Mouse (Mus musculus): ENCODE data around the gene Pdia3. TPM values are rescaled to one million over a fixed set of nuclear protein-coding genes. Genes with fewer than 3 reads are reported as not detected.
A peak's percentile ranks its signal among the peaks of the same experiment; 100 is the strongest.

Pdia3 gene
- total RNA-seq, 2 experiments from 2014 or later, result 170 to 193 TPM

- DNase-seq (ENCODE audit: low spot score in 2 of 2), result no peak
- no peak overlapping the region for H3K27ac ChIP-seq
- no peak for TF ChIP-seq CTCF (conservative IDR thresholded peaks at IDR 0.05)
- H3K4me3 ChIP-seq, result no peak overlapping the region; the same call in 1 of the 2 replicates
Observed at GRCm38 (mm10) chr2:121416356-121416755, 2.8 kb downstream of the Pdia3 start.

GRCm38 (mm10) chr2:121418476-121418875 is 4.9 kb downstream of the Pdia3 start:
- Histone ChIP-seq H3K4me3 (no peak overlapping the region), H3K27ac (no peak overlapping the region)
- no peak for TF ChIP-seq CTCF (conservative IDR thresholded peaks at IDR 0.05)
- DNase-seq (ENCODE audit: low spot score in 2 of 2), result no peak

- no peak overlapping the region for H3K27ac ChIP-seq
- no peak for DNase-seq (ENCODE audit: low spot score in 2 of 2)
- H3K4me3 ChIP-seq, result no peak overlapping the region
- TF ChIP-seq CTCF (conservative IDR thresholded peaks at IDR 0.05), result no peak
Observed at GRCm38 (mm10) chr2:121423166-121423565, 9.6 kb downstream of the Pdia3 start.

GRCm38 (mm10) chr2:121425890-121426289 is 12.3 kb downstream of the Pdia3 start:
- no peak for DNase-seq (ENCODE audit: low spot score in 2 of 2)
- no peak overlapping the region for H3K4me3 ChIP-seq
- no peak overlapping the region for H3K27ac ChIP-seq
- TF ChIP-seq CTCF (conservative IDR thresholded peaks at IDR 0.05), result no peak

DNA sequence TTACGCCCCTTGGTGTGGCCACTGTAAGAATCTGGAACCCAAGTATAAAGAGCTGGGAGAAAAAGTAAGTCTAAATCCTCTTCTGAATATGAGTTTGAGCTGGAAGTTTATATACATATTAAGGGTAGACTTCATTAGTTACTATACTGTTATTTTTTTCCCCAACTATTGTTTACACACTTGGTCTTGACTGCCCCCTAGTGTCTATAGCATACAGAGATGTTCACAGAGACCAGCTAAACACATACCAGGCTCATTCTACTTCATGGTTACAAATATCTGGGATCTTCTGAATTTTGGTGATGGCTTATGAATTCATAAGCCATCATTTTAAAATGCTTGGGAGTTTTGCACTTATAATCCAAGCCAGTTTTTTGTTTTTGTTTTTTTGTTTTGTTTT is 21.3 kb downstream of the Pdia3 start:
- no peak overlapping the region for H3K27ac ChIP-seq
- peak; percentile 81 for TF ChIP-seq CTCF (conservative IDR thresholded peaks at IDR 0.05)
- no peak overlapping the region for H3K4me3 ChIP-seq
- DNase-seq (ENCODE audit: low spot score in 2 of 2), result no peak

DNA sequence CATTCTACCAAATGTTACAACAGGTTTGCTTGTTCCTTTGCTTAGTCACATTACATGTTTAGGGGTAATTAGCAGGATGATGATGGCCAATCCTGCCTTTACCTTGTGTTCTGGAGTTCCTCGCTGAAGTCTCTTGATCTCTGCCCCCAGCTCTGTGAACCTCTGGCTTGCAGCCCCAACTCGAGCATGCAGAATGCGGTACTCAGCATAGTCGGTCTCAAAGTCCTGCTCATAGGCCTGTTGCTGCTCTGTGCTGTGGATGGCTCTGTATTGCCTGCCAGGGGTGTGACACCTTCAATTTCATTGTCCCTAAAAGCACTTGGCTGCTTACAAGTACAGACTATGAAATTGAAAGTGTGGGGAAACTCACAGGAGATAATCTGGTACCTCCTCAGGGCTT is 26.2 kb downstream of the Pdia3 start:
- Histone ChIP-seq H3K4me3 (no peak overlapping the region), H3K27ac (no peak overlapping the region)
- TF ChIP-seq CTCF (conservative IDR thresholded peaks at IDR 0.05), result no peak
- DNase-seq (ENCODE audit: low spot score in 2 of 2), result no peak

DNA sequence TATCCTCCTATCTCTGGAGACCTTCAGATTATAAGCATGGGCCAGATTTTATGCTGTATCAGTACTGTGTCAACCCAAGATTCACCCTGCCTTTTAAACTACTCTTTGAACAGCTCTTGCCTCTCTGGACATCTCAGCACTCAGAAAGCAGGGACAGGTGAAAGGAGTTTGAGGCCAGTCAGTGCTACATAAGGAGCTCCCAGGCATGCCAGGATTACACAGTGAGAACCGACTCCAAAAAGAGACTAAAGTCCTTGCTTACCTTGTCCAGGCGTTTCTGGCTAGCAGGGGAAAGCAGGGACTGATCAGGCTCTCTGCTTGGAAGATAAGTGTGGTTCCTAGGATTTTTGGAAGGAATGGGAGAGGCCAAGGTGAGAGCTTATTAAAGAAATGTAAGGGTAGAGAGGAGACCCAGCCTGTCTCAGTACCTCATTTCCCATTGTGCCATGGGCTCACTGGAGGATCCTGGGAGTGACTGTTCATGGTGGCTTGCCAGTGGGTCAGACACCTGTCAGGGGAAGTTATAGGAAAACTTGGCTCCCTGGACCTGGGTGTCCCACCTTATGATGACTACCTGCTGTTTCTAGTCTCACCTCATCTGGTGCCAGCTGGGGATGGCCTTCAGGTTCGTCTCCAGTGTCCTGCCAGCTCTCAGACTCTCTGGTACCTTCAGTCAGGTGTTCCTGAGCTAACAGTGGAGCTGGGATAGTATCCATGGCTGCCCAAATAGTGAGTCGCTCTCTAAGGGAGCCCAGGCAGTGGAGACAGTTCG is 27.4 kb downstream of the Pdia3 start:
- DNase-seq (ENCODE audit: low spot score in 2 of 2), result no peak
- H3K27ac ChIP-seq, result no peak overlapping the region
- TF ChIP-seq CTCF (conservative IDR thresholded peaks at IDR 0.05), result no peak
- no peak overlapping the region for H3K4me3 ChIP-seq

DNA sequence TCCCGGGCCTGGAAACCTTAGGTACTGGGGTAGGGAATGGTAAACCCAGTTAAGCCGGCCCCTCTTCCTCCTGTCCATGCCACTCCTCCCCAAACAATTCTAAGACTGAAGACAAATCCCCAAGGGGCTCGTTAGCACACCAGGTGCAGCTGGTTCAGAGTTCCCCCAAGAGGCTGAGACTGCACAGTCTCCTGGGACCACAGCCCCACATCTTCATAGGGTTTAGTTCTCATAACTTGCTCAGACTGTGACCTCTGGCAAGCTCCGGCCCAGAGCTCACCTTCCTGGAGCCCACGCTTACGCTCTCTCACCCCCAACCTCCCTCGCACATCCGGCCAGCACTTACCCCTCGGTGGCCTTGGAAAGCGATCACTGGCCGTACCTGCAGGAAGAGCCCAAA is 28.2 kb downstream of the Pdia3 start:
- TF ChIP-seq CTCF (conservative IDR thresholded peaks at IDR 0.05), result no peak
- DNase-seq (ENCODE audit: low spot score in 2 of 2), result no peak
- Histone ChIP-seq H3K4me3 (peak overlapping the region; percentile 50; the same call in 1 of the 2 replicates), H3K27ac (no peak overlapping the region)

GRCm38 (mm10) chr2:121442259-121443067 is 28.9 kb downstream of the Pdia3 start:
- H3K4me3 ChIP-seq, result peak overlapping the region; percentile 50
- H3K27ac ChIP-seq, result no peak overlapping the region
- no peak for TF ChIP-seq CTCF (conservative IDR thresholded peaks at IDR 0.05)
- DNase-seq (ENCODE audit: low spot score in 2 of 2), result no peak

- Histone ChIP-seq H3K4me3 (peak overlapping the region; percentile 50), H3K27ac (no peak overlapping the region)
- DNase-seq (ENCODE audit: low spot score in 2 of 2), result no peak
- no peak for TF ChIP-seq CTCF (conservative IDR thresholded peaks at IDR 0.05)
Observed at GRCm38 (mm10) chr2:121443068-121443349, 29.4 kb downstream of the Pdia3 start.

DNA sequence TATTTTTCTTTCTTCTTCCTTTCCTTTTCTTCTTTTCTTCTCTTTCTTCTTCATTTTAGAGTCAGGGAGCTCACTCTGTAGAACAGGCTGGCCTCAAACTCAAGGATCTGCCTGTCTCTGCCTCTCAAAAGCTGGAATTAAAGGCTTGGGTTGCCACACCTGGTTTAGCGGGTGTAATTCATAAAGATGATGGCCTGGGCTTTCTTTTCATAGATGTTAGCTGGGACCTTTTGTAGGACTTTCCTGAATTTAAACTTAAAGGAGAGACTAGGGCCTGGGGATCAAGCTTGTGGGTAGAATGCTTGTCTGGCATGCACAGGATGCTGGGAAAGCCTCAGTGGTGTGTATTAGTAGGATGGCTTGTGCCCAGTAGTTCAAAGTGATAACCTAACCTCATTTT is 30.6 kb downstream of the Pdia3 start, which contains the start of gene Ell3:
Gene Ell3, minus strand, starts transcription at position 101 of the 400 bp plus-strand sequence.
- no peak for DNase-seq (ENCODE audit: low spot score in 2 of 2)
- Histone ChIP-seq H3K4me3 (peak within 1 kb of the TSS; percentile 50; the same call in 1 of the 2 replicates), H3K27ac (no peak within 1 kb of the TSS)
- TF ChIP-seq CTCF (conservative IDR thresholded peaks at IDR 0.05), result no peak

GRCm38 (mm10) chr2:121445117-121445516 is 31.5 kb downstream of the Pdia3 start:
- Histone ChIP-seq H3K27ac (no peak overlapping the region), H3K4me3 (no peak overlapping the region)
- DNase-seq (ENCODE audit: low spot score in 2 of 2), result no peak
- no peak for TF ChIP-seq CTCF (conservative IDR thresholded peaks at IDR 0.05)

DNA sequence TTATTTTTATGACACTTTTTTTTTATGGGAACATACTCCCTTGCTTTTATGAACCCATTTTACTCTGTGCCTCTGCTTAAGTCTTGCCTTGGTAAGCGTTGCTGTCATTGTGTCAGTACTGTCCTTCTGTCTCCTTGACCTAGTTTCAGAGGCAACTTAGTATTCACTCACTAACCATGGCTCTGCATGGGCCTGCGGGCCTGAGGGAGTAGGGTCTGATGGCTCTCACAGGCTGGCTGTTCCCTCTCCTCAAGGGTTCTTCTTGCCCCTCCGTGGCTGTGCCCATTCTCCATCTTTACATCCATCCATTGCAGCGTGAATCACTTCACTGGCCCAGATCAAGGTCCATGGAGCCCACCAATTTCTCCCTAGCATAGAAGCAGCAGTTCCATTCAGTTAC is 32.9 kb downstream of the Pdia3 start:
- Histone ChIP-seq H3K4me3 (no peak overlapping the region), H3K27ac (no peak overlapping the region)
- no peak for TF ChIP-seq CTCF (conservative IDR thresholded peaks at IDR 0.05)
- DNase-seq (ENCODE audit: low spot score in 2 of 2), result no peak

GRCm38 (mm10) chr2:121447006-121447405 is 33.4 kb downstream of the Pdia3 start:
- Histone ChIP-seq H3K27ac (no peak overlapping the region), H3K4me3 (no peak overlapping the region)
- DNase-seq (ENCODE audit: low spot score in 2 of 2), result no peak
- TF ChIP-seq CTCF (conservative IDR thresholded peaks at IDR 0.05), result no peak
